Mouse (Mus musculus) lung, embryonic 16.5 days (tissue): ENCODE measurements around the gene Idua. TPM values are rescaled to one million over a fixed set of nuclear protein-coding genes. Genes with fewer than 3 reads are reported as not detected.

Experiments
- ATAC-seq: fragments of 200-750 bp; cut with Nextera tagmentation; 2 replicates; pipeline ENCODE4 v1.8.0; 2017; ENCODE audit warnings: low read depth, mild to moderate bottlenecking, moderate library complexity
- H3K27ac ChIP-seq: fragments of 300-500 bp; sonication (generic); 2 replicates; pipeline ENCODE4 v1.5.1; 2014; ENCODE audit warnings: mild to moderate bottlenecking, control low read depth, low read length
- H3K27me3 ChIP-seq: fragments of 300-500 bp; sonication (generic); 2 replicates; pipeline ENCODE4 v1.6.1; 2014; ENCODE audit warnings: low read depth, low read length, mixed read lengths; ENCODE audit not compliant: control insufficient read depth, insufficient read depth
- H3K36me3 ChIP-seq: fragments of 300-500 bp; sonication (generic); 2 replicates; pipeline ENCODE4 v1.6.1; 2014; ENCODE audit warnings: low read length; ENCODE audit not compliant: control insufficient read depth, insufficient read depth
- H3K4me1 ChIP-seq: fragments of 300-500 bp; sonication (generic); replicated peaks from 2 replicates; pipeline ENCODE4 v1.6.1; 2014; ENCODE audit warnings: low read length, mixed read lengths; ENCODE audit not compliant: control insufficient read depth, insufficient read depth
- H3K4me2 ChIP-seq: fragments of 300-500 bp; sonication (generic); 2 replicates; pipeline ENCODE4 v1.6.1; 2014; ENCODE audit warnings: low read depth, low read length, control low read depth
- H3K4me3 ChIP-seq: fragments of 300-500 bp; sonication (generic); 2 replicates; pipeline ENCODE4 v1.5.1; 2014; ENCODE audit warnings: mild to moderate bottlenecking, low read length, control low read depth
- H3K9ac ChIP-seq: fragments of 300-500 bp; sonication (generic); 2 replicates; pipeline ENCODE4 v1.6.1; 2014; ENCODE audit warnings: low read length, control low read depth
- H3K9me3 ChIP-seq: fragments of 300-500 bp; sonication (generic); 2 replicates; pipeline ENCODE4 v1.6.1; 2016; ENCODE audit warnings: low read length; ENCODE audit not compliant: control insufficient read depth
- WGBS: fragments of 180-500 bp; shearing (Covaris S2); extraction: QIAGEN DNeasy Blood & Tissue Kit; methylation state at CpG from one replicate; pipeline ENCODE4 v1.1.7; 2014; 5-methylcytosine and 5-hydroxymethylcytosine counted together
- polyA plus RNA-seq: library from polyadenylated mRNA; unstranded; fragments of >200 nt; fragmentation: Nextera tagmentation; extraction: Ambion mirVana; gene quantifications from 2 replicates; pipeline ENCODE4 v1.2.1, GENCODE M21; 2015

Idua gene
- polyA plus RNA-seq, 1 experiment from 2014 or later, result 15.7 TPM

DNA sequence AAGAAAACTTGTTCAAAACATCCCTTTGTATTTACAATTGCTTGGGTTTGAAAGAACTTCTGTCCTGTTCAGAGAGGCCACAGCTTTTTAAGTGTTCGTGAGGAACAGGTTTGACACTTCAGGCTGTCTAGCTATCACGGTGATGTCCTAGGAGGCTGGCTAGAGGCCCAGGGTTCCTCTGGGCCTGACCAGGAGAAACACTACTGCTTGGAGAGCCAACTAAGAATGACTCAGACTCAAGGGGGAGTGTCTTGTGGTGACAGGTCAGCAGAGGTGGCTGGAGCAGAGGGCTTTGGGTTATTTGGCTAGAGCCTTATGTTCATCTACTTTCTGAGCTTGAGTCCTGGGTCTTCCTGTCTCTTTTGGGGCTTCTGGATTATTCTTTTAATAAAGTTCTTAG lies 63.9 kb downstream of the Idua start:
- Histone ChIP-seq H3K27ac (no peak overlapping the region), H3K4me2 (no peak overlapping the region), H3K4me1 (0 out of 2 replicates have a peak, but pooled peaks cover 4% of the 10 kb centered on the region), H3K9me3 (no peaks in the 10 kb centered on the region), H3K27me3 (no peaks in the 10 kb centered on the region), H3K4me3 (no peak overlapping the region), H3K9ac (no peak overlapping the region), H3K36me3 (no peaks in the 10 kb centered on the region)
- 38% methylated on average over 2 of the region's 2 CpGs for WGBS
- ATAC-seq, result no peak

DNA sequence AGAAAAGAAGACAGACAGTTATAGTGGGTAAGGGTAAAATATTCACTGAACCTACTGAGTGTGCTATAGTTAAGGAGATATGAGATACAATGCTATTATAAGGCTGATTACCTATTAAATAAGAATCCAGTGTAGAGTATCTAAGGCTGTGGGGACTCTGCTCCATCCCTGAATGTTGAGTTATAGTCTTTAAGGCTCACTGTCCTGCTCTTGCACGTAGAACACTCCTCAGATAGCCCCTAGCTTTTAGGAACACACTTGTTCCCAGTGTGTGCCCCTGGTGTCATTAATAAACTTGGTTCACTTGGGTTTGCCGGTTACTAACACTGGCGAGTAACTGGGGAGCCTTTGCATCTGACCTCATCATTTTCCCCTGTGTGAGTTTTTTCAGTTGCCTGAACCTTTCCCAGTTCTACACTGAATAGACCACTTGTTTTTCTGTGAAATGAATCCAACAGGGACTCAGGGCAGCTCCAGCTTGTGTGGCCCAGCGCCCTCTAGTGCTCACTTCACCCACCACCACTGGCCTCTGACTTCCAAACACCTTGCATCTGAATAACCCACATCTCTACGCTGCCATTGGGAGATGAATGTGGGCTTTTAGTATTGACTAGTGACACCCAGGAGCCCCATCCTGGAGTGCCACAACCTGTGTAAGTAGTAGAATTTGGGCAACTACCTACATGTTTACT lies 66.6 kb downstream of the Idua start:
- 21% methylated on average over 5 of the region's 5 CpGs for WGBS
- Histone ChIP-seq H3K9me3 (no peaks in the 10 kb centered on the region), H3K4me1 (no peaks in the 10 kb centered on the region), H3K4me2 (no peak overlapping the region), H3K36me3 (no peaks in the 10 kb centered on the region), H3K4me3 (no peak overlapping the region), H3K27me3 (no peaks in the 10 kb centered on the region), H3K27ac (no peak overlapping the region), H3K9ac (no peak overlapping the region)
- ATAC-seq, result peak; percentile 71

DNA sequence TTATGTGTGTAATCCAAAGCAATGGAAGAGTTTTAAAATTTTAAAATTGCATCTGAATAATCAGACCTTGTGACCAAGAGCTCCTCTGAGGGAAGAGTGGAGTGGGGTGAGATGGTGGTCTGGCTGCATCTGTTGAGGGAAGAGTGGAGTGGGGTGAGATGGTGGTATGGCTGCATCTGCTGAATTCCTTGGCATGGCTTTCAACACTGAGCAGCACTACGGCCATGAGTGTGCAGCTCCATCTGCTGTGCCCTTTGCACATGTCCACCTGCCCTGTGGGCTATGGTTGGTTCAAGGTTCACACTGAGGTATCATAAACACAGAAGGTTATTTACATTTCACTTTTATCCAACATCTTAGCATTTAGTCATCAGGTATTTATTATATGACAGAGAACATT lies 67.3 kb downstream of the Idua start:
- H3K4me2 ChIP-seq, result no peak overlapping the region
- no peaks in the 10 kb centered on the region for H3K9me3 ChIP-seq
- no peak overlapping the region for H3K9ac ChIP-seq
- 67% methylated on average over 1 of the region's 1 CpGs for WGBS
- no peaks in the 10 kb centered on the region for H3K36me3 ChIP-seq
- H3K27me3 ChIP-seq, result no peaks in the 10 kb centered on the region
- no peaks in the 10 kb centered on the region for H3K4me1 ChIP-seq
- no peak for ATAC-seq
- H3K27ac ChIP-seq, result no peak overlapping the region
- no peak overlapping the region for H3K4me3 ChIP-seq

Other genes starting within 250 kb of the Idua start
- 324 and 387 TPM in 2 replicates for gene Atp5k, start 225.9 kb upstream of the Idua start, polyA plus RNA-seq
- 0.54 and 0.60 TPM in 2 replicates for gene Mfsd7a, start 211.4 kb upstream of the Idua start, polyA plus RNA-seq
- gene Pcgf3, start 199.1 kb upstream of the Idua start, polyA plus RNA-seq, result 16.9 and 18.9 TPM in 2 replicates
- gene Cplx1, start 110.3 kb upstream of the Idua start, polyA plus RNA-seq, result 0.95 and 1.3 TPM in 2 replicates
- 51.7 and 57.1 TPM in 2 replicates for gene Gak, start 30.6 kb upstream of the Idua start, polyA plus RNA-seq
- gene Tmem175, start 30.6 kb upstream of the Idua start, polyA plus RNA-seq, result 30.0 and 30.8 TPM in 2 replicates
- 11.0 and 12.7 TPM in 2 replicates for gene Dgkq, start 9.3 kb downstream of the Idua start, polyA plus RNA-seq
- 0.51 and 0.75 TPM in 2 replicates for gene Slc26a1, start 15.2 kb downstream of the Idua start, polyA plus RNA-seq
- 11.2 and 11.8 TPM in 2 replicates for gene Fgfrl1, start 32.1 kb downstream of the Idua start, polyA plus RNA-seq
- not detected in 2 replicates for gene Rnf212, start 114.7 kb downstream of the Idua start, polyA plus RNA-seq
- gene Tmed11, start 135.0 kb downstream of the Idua start, polyA plus RNA-seq, result not detected in 2 replicates
- gene Vmn2r8, start 148.5 kb downstream of the Idua start, polyA plus RNA-seq, result not detected in 2 replicates
- gene Vmn2r9, start 192.3 kb downstream of the Idua start, polyA plus RNA-seq, result not detected in 2 replicates